Mouse (Mus musculus) E14TG2a.4 (cell line): Measurements from ENCODE around the gene Afg1l.

Experiments
- CTCF ChIP-seq: conservative IDR thresholded peaks from 2 replicates; pipeline ENCODE4 v1.5.1; 2014; ENCODE audit warnings: low read length
- NANOG ChIP-seq: IDR thresholded peaks from 2 replicates; pipeline ENCODE4 v1.6.1; 2014; ENCODE audit warnings: borderline replicate concordance, low read length, mixed read lengths

DNA sequence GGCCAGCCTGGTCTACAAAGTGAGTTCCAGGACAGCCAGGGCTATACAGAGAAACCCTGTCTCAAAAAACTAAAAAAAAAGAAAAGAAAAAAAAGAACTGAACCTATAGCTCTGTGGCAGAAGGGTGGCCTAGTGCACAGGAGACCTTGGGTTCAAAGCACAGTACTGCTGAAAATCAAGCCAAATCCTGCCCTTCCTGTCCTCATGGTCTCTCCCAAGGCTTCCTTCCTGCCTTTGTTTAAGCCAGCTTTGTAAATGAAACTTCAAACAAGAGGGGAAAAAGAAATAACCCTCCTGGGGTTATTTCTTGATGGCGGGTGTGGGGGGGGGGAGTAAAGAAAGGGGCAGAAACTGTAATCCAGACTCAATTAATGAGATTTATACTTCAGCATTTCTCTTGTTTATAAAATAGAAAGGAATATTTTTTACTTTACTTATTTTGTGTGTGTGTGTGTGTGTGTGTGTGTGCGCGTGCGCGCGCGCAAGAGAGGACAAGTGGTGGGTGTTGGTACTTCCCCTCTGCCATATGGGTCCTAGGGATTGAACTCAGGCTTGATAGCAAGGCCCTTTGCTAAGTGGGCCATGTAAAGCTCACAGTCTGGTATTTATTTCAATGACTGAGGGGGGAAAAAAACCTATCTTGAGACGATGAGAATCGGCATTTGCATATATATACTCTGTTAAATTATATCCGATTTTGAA, 1.4 kb downstream of the Afg1l start:
- TF ChIP-seq CTCF (no peak), NANOG (no peak)
